Mouse (Mus musculus) heart, adult 2 months (tissue): ENCODE measurements around the gene Sema3g.

ENCODE experiments used
- CTCF ChIP-seq: fragments of 200-600 bp; IDR thresholded peaks from 2 replicates; pipeline ENCODE4 v1.8.1; 2022; ENCODE audit warnings: antibody characterized with exemption, mild to moderate bottlenecking, moderate library complexity
- POLR2A ChIP-seq: fragments of 200-500 bp; IDR thresholded peaks from 2 replicates; pipeline ENCODE4 v1.6.1; 2011; ENCODE audit warnings: mild to moderate bottlenecking, low read depth, low read length, control low read depth; ENCODE audit not compliant: insufficient read depth

- TF ChIP-seq POLR2A, result no peak
- no peak for TF ChIP-seq CTCF
Measured at GRCm38 (mm10) chr14:31173537-31173936, 44.1 kb upstream of the Sema3g start.
